Mouse (Mus musculus) erythroblast, embryonic 14.5 days (primary cell): Measurements from ENCODE around the gene Clcnkb.

Experiments used
- GATA1 ChIP-seq: IDR thresholded peaks from 2 replicates; pipeline ENCODE4 v1.6.1; 2012; ENCODE audit warnings: low read length, inconsistent platforms, mixed read lengths
- TAL1 ChIP-seq: IDR thresholded peaks from 3 replicates; pipeline ENCODE4 v1.6.1; 2012; ENCODE audit warnings: low read length, inconsistent platforms, mixed read lengths

GRCm38 (mm10) chr4:141420886-141421285 is 5.1 kb upstream of the Clcnkb start:
- TF ChIP-seq GATA1 (no peak), TAL1 (no peak)
